Mouse (Mus musculus) heart, postnatal 25 days (tissue): ENCODE results near the gene Kcnj4. TPM values are rescaled to one million over a fixed set of nuclear protein-coding genes. Genes with fewer than 3 reads are reported as not detected.
A peak's percentile ranks its signal among the peaks of the same experiment; 100 is the strongest.
"Not testable (repeated sequence)": the region's sequence is repeated elsewhere in the genome, so short reads cannot be mapped to it uniquely, and the experiment has no call there.

Experiments
- DNase-seq: peaks from one replicate; pipeline ENCODE4 v3.0.0; 2022; ENCODE audit warnings: low spot score
- intact Hi-C: fragments of 180-260 bp; cut with DNase I; formaldehyde crosslinking; loops from one replicate; pipeline ENCODE4 v1.15.1; 2025
- total RNA-seq, 2 experiments: library from RNA; stranded (reverse); gene quantifications; 2 replicates each; pipeline ENCODE4 v1.2.3; 2021

Gene Kcnj4
- total RNA-seq, 2 experiments from 2014 or later, result not detected

DNA sequence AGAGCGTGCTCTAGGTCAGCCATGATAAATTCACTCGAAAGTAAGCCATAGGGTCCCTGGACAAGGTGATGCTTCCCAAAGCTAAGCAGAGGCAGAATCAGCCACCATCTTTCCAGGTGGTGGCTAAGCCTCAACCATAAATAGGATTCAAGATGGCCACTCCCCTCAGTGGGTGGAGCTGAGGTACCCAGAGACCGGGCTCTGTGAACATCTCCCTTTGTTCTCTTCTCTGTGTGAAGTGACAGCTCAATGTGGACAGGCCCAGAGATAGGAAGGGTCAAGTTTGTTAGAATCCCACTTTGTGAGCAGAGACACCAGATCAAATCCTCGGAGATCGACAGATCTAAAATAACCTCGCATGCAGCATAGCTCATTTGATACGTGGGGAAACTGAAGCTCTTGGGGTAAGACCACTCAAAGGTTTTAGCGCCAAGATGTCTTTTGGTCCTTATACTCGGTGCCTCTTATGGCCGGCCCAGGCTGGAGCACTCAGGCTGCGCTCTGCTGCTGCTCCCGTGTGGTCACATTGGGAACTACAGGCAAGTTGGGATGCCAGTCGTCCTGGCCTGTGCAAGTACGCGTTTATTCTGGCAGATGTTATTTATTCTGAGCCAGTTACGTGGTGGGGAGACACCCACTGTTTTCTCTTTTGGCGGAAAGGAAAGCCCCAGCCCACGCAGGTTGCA, 38.3 kb downstream of the Kcnj4 start:
- DNase-seq, result peak; percentile 65
- intact Hi-C loops, result loop anchor here (1.0 to 5.0 kb wide), 5 partner anchors 39 to 244 kb away; no protein-coding TSS in a partner anchor

DNA sequence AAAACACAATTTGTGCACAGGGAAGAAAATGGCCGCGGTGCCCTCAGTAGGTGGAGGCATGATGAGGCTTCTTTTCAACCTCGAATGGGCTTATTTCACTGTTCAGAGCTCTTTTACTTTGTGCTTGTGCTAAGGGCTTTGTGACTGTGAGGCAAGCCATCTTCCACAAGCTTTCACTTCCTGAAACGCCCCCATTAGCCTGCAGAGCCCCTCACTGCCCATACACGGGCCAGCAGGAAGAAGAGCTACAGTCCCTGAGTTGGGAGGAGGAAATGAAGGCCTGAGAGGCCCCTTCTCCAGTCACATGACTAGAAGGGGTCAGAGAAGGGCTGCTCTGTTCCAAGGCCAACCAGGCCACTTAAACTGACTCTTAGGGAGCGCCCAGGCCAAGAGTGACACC, 48.5 kb downstream of the Kcnj4 start:
- intact Hi-C loops, result no loop called here
- DNase-seq, result no peak

DNA sequence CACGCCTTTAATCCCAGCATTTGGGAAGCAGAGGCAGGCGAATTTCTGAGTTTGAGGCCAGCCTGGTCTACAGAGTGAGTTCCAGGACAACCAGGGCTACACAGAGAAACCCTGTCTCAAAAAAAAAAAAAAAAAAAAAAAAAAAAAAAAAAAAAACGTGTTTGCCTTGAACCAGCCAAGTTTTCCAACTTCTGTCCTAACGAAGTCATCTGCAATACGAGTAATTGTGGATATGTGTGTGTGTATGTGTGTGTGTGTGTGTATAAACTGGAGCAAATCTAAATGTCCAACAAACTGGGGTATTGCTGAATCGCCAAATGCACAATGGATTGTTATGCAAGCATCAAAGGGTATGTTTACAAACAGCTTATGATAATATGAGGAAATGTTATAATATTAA, 48.9 kb downstream of the Kcnj4 start:
- not testable (repeated sequence) for DNase-seq

DNA sequence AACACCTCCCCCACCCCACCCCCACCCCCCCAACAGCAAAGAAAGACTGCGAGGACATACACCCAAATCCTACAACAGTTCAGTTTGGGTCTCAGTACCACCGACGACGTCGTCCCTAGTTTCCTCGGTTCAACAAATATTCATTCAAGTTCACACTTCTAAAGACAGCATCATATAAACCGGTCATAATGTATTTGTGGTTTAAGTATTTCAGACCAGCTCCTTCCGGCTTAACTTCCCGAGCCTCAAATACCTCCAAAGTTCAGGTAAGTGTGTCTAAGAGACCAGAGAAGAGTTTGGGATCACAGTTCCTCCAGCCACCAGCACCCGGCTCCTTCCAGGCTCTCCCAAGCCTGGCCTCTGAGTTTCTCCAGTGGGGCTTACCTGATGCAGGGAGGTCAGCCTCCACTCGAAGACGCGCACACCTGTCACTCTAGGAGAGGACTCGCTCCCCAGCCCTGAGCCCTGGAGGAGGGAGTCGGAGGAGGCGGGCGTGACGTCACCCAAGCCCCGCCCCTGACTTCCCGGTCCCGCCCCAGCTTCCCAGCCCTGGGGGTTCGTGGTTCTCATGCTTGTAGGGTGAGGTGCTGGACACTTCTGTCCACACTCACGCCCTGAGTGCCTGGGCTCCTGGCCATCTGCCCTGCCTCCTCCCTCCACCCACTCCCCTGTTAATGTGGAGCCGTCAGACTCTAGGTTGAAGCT, 49.8 kb downstream of the Kcnj4 start, which contains the start of gene Csnk1e:
Gene Csnk1e, minus strand, starts transcription at position 461 of the 705 bp plus-strand sequence.
- DNase-seq, result peak; percentile 60
- intact Hi-C loops, result no loop called here

More for the DNA sequence above, 48.9 kb downstream of the Kcnj4 start:
- intact Hi-C loops, result not testable (repeated sequence)

DNA sequence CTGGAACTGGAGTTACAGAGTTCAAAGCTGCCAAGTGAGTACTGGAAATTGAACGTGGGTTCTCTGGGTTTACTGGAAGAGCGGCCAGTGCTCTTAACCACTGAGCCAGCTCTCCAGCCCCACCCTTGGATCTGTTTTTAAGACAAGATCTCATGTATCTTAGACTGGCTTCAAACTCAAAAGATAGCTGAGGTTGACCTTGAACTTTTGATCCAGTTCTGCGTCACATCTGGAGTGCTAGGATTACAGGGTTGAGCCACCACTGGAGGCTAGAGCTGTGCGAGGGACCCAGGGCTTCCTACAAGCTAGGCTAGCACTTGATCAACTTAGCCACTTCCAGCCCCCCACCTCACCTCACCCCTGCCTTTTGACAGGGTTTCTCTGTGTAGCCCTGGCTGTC, 51.2 kb downstream of the Kcnj4 start:
- intact Hi-C loops, result no loop called here
- DNase-seq, result no peak

DNA sequence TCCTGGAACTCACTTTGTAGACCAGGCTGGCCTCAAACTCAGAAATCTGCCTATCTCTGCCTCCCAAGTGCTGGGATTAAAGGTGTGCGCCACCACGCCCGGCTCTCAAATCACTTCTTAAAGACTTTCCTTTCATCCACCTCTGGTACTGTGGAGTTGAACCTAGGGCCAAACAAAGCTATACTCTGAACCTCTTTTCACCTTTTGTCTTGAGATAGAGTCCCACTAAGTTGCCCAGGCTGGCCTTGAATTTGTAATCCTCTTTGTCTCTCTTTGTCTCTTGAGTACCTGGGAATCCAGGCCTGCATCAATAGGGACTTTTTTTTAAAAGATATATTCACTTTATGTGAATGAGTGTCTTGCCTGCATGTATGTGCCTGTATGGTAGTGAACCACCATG, 57.0 kb downstream of the Kcnj4 start:
- DNase-seq, result no peak
- intact Hi-C loops, result no loop called here

DNA sequence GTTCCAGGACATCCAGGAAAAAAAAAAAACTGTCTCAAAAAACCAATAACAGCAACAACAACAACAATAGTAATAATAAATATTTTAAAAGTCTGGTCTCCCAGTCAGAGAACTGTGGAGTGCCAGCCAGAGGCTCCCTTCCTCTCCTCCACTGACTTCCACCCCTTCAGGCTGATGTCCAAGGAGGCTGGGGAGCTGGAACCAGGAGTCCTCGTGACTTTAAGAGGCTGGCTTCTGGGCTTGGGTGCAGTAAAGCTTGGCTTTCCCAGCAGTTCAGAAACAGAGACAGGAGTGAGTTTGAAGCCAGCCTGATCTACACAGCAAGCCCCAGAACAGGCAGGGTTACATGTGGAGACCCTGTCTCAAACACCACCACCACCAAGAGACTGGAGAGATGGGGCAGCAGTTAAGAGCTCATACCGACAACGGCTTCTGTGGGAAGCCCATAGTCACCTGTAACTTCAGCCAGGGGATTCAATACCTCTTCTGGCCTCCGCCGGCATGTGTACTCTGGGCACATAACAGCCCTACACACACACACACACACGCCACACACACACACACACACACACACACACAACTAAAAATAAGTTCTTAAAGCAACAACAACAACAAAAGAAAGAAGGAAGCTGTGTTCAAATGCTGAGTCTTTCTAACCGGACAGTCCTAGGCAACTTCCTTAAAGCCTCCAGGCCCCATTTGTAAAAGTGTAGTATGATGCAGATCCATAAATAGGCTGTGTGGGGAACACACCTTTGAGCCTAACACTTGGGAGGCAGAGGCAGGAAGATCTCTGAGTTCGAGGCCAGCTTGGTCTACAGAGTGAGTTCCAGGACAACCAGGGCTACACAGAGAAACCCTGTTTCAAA, 59.0 kb downstream of the Kcnj4 start:
- no peak for DNase-seq
- intact Hi-C loops, result no loop called here

DNA sequence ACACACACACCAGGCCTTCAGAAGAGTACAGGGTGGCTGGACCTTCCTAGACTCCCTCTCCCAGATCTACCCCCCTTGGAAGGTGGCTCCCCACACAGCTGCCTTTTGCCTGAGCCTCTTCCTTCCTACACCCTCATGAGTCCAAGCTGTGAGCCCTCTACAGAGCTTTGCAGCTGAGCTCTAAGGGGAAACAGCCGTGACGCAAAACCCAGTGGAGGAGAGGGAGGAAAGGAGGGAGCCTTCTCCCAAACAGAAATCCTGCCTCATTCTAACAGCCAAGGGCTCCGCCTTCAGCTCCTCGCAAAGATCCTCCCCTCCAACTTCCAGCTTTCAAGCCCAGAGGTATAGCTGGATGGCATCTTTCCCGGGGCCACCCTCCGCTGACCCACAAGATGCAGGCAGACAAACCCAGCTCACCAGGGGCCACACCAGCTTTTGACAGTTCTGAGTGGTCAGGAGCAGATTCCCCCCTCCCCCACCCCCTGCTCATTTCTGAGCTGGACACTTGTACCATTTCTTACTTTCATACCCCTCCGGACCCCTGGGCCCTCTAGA, 61.1 kb downstream of the Kcnj4 start:
- intact Hi-C loops, result loop anchor here (2.0 kb wide), 1 partner anchor 41 kb away; the partner anchor contains the start of gene Tmem184b
- DNase-seq, result no peak

DNA sequence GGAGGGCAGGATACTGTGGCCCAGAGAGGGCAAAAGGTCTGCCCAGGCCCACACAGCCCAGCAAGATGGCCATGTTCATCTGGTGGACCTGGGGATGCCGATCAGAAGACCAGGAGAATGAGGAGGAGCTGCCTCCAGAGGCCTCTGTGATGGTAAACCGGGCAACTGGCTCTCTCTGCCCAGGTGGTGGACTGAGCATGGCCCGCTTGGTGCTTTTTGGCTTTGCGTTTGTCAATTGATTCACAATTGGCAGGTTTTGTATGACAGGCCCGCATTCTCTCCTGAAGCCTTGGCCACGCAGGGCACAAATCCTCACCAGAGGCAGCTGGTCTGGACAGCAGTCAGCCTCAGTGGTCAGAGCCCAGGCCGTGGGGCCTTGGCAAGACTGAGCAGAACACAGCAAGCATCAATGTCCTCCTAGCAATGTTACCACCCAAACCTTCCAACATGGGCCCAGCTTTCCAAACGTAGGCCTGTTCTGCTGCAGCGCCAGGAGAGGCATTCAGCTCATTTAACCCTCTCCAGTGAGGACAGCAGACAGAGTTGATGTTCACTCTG, 62.0 kb downstream of the Kcnj4 start:
- intact Hi-C loops, result loop anchor here (2.0 kb wide), 1 partner anchor 40 kb away; the partner anchor contains the start of gene Tmem184b
- no peak for DNase-seq

DNA sequence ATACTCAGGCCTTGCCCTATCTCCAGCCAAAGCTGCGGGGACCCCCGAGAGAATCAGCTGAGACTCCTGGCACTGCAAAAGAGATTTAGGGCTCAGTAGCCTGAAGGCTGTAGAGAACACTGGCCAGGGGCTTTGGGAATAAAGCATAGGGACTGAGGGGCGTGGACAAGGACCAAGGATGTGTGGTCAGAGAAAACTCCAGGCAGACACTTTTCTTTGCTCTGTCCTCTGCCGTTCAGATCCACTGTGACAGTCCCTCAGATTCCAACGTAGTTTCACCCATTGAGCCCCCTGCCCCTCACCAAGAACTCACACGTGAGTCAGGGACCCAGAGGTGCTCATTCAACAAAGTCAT, 62.8 kb downstream of the Kcnj4 start:
- intact Hi-C loops, result loop anchor here (2.0 kb wide), 1 partner anchor 39 kb away; the partner anchor contains the start of gene Tmem184b
- DNase-seq, result no peak

DNA sequence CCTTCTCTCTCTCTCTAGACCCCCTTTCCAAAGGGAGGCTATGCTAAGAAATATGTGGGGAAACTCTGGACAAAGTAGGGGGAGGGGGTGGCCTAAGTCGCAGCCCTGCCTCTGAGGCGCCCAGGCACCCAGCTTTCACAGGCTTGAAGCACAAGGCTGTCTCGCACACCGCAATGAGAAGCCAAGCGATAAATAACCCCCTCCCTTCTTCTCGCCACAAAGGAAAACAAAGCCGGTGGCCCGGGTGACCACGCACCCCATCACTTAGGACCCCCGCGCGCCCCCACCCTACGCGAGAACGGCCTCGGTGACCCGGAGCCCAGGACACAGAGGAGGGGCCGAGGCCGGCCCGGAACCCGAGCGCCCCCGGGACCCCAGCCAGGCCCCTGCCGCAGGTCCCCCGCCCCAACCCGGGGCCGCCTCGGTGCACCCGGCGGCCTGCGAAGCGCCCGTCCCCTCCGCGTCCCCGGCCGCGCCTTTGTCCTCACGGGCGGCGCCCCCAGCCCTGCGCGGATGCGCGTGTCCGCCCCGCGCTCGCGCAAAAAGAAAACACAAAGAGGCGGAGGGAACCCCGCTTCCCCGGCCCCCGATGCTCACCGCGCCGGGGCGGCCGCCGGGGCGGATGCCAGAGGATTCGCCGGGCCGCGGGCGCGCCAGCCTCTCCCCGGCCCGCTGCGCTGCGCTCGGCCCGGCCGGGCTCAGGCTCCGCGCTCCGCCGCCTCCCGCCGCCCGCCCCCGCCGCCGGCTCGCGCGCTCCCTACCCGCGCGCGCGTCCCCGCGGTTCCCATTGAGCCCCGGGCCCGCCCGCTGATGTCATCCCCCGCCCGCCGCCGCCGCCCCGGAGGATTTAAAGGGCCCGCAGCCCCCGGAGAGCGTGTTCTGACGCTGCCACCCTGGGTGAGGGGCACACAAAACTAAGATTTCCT, 63.4 kb downstream of the Kcnj4 start:
- intact Hi-C loops, result loop anchor here (2.0 kb wide), 1 partner anchor 39 kb away; the partner anchor contains the start of gene Tmem184b
- DNase-seq, result peak; percentile 75

DNA sequence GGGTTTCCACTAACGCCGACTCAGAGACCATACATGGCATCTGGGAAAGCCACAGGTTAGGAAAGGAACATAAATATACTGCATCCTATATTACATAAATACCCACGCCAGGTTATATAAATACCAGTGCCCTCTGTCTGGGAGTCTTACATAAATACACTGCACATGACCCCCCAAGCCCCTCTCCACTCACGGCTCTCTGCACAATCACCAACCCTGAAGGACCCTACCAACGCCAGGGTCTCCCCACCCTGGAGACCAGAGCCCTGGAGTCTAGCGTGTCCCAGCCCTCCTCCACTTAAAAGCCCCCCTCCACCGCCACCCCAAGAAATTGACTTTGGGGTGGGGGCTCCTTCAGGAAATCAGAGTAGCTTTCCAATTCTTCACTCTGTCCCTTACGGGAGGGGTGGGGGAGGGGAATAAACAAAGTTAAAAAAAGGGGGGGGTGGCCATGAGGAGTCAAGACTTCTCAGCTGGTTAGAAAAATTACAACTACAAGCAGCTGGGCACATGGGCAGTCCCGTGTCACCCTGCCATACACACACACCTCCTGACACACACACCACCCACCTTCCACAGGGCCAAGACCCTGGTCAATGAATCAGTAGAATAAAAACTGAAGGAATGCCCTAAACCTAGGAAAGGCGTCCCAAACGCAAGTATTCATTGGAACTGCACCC, 64.2 kb downstream of the Kcnj4 start:
- intact Hi-C loops, result no loop called here
- no peak for DNase-seq

DNA sequence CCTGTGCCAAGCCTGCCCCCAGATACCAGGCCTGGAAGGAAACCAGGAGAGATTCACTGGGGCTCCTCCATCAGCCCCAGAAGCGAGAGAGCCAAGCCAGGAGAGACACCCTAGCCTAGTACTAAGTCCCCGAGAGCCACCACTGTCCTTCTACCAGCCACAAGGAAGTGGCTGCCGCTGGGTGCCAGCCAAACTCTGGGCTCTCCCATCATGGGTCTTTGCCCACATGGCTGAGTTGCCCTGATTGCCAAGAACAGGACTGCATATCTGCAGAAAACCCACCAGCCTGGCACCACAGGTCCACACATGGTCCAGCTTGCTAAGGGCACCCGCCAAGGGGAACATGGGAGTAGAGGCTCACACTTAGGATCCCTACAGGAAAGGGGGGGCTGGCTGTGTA, 64.8 kb downstream of the Kcnj4 start:
- intact Hi-C loops, result no loop called here

DNA sequence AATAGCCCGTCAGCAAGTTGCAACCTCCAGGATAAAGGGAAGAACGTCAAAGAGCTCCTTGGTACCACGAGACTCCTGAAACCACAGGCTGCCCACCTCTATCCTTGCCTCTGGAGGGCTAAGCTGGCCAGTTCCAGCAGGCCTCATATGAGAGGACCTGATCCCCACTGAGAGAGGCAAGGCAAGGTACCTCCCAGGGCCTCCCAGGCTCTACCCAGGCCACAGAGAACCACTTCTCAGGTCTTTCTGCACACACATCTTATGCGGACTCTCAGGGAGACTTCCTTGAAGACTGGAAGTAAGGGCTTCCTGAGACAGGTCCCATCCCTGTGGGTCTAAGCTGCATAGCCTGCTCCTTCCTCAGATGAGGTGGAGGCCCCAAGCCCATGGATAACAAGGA, 65.7 kb downstream of the Kcnj4 start:
- intact Hi-C loops, result no loop called here
- no peak for DNase-seq

More for the DNA sequence above, 64.8 kb downstream of the Kcnj4 start:
- peak; percentile 37 for DNase-seq

DNA sequence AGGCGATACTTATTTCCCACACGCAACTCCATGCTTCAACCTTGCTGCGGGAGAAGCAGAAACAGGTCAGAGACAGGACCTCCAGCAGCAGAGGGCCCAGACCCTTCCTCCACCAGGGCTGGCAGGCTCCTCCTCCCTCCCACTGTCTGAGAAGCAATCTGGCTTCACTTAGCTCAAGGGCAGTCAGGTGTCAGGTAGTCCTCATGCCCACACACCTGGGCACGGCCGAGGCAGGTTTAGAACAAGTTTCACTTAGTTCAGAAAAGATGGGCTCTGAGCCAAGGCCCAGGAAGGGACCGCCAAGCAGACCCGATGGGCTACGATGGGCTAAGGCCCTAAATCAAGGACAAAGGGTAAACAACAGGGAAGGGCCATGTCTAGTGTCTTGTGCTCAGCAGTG, 66.2 kb downstream of the Kcnj4 start:
- no peak for DNase-seq
- intact Hi-C loops, result no loop called here

DNA sequence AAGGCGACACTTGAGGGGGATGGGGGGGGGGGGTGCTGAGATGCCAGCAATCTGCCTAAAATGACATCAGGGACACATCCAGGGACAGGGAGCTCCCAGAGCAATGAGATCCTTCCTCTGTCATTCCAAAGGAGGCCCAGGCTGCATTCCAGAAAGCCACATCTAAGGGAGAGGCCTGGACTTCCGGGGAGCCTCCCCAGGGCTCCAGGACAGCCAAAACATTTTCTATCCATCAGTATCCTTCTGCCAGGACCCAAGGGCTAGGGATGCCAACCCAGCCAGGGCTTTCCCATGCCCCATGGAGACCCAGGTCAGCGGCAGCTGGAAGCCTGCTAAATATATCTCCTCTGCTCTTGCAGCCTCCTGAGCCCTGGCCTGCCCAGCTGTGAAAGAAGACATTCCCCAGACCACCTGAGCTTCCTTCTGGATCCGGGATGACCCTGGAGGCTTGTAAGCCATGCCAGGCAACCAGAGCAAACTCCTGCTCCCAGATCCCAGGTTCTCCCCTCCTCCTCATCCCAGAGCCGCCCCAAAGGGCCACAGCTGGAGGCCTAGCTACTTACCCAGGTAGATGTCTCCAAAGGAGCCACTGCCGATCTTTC, 66.7 kb downstream of the Kcnj4 start:
- no peak for DNase-seq
- intact Hi-C loops, result no loop called here

DNA sequence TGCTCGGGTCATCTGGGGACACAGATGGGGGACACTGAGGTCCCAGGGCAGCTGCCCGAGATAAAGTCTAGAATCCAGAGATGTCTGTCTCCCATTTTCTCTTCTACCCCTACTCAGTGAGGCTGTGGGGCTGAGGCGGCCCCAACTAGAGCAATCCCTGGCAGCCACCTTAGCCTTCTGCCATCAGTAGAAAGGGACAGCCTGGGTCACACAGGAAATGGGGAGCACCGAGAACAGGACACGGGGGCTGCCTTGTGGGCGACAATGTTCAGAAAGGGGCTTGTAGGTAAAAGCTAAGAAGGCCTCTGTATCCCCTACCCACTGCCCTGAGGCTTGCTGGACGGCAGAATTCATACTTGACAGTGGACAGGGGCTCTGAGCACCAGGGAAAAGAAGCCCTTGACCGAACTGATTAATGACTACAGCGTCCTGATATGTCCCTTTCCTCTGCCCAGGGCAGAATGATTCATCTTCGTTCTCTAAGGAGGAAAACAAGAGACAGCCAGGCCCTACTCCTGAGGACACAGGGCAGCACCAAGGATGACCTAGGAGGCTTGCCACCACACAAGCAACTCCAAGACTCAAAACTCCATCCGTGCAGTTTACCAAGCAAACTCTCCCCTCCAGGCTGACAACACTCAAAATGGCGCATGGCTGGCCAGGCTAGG, 67.4 kb downstream of the Kcnj4 start:
- DNase-seq, result no peak
- intact Hi-C loops, result no loop called here
